Mouse (Mus musculus) heart, embryonic 12.5 days (tissue): ENCODE data around the gene Gm40193. TPM values are rescaled to one million over a fixed set of nuclear protein-coding genes. Genes with fewer than 3 reads are reported as not detected.
"Not testable (repeated sequence)": the region's sequence is repeated elsewhere in the genome, so short reads cannot be mapped to it uniquely, and the experiment has no call there.

Experiments used
- ATAC-seq: fragments of 200-750 bp; cut with Nextera tagmentation; 2 replicates; pipeline ENCODE4 v1.8.0; 2017; ENCODE audit warnings: moderate TSS enrichment, moderate library complexity; ENCODE audit not compliant: insufficient number of reproducible peaks, low FRiP score
- H3K27ac ChIP-seq: fragments of 300-500 bp; sonication (generic); 2 replicates; pipeline ENCODE4 v1.5.1; 2016; ENCODE audit warnings: mild to moderate bottlenecking, moderate library complexity; ENCODE audit not compliant: poor library complexity, severe bottlenecking
- H3K27me3 ChIP-seq: fragments of 300-500 bp; sonication (generic); replicated peaks from 2 replicates; pipeline ENCODE4 v1.6.1; 2016; ENCODE audit warnings: mild to moderate bottlenecking, moderate library complexity
- H3K36me3 ChIP-seq: fragments of 300-500 bp; sonication (generic); 2 replicates; pipeline ENCODE4 v1.6.1; 2016; ENCODE audit warnings: mild to moderate bottlenecking, moderate library complexity
- H3K4me1 ChIP-seq: fragments of 300-500 bp; sonication (generic); replicated peaks from 2 replicates; pipeline ENCODE4 v1.6.1; 2016; ENCODE audit warnings: mild to moderate bottlenecking
- H3K4me2 ChIP-seq: fragments of 300-500 bp; sonication (generic); 2 replicates; pipeline ENCODE4 v1.6.1; 2016; ENCODE audit warnings: mild to moderate bottlenecking, moderate library complexity
- H3K4me3 ChIP-seq: fragments of 300-500 bp; sonication (generic); 2 replicates; pipeline ENCODE4 v1.5.1; 2016; ENCODE audit warnings: mild to moderate bottlenecking
- H3K9ac ChIP-seq: fragments of 300-500 bp; sonication (generic); 2 replicates; pipeline ENCODE4 v1.6.1; 2016; ENCODE audit warnings: mild to moderate bottlenecking, moderate library complexity
- H3K9me3 ChIP-seq: fragments of 300-500 bp; sonication (generic); replicated peaks from 2 replicates; pipeline ENCODE4 v1.6.1; 2016; ENCODE audit warnings: mild to moderate bottlenecking, moderate library complexity
- WGBS: fragments of 180-500 bp; shearing (Covaris S2); methylation state at CpG from one replicate; pipeline ENCODE4 v1.1.7; 2016; 5-methylcytosine and 5-hydroxymethylcytosine counted together
- polyA plus RNA-seq: library from polyadenylated mRNA; unstranded; fragments of >200 nt; fragmentation: Nextera tagmentation; extraction: Ambion mirVana; gene quantifications from 2 replicates; pipeline ENCODE4 v1.2.1, GENCODE M21; 2016

Gm40193 gene
- not detected in 2 replicates for polyA plus RNA-seq

DNA sequence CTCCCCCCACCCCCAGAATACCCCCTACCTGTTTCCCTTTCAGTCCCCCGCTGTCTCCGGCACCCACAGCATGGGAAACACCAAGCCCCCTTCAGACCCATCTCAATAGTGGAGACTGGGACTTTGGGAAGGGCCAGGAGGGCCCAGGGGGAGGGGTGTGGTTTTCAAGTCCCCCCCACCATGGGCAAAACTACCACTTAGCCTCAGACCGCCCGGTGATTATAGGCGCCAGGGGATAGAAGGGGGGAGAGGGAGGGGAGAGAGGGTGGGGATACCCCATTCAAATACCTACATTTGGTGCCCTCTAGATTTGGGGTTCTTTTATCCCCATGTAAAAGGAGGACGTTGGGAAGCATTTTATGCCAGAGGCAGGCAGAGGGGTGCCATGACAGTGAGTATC is at the start of gene Gm40193:
Gene Gm40193 (minus strand): TSS at position 101 of the 400 bp plus-strand sequence.
- Histone ChIP-seq H3K4me3 (no peak within 1 kb of the TSS), H3K9ac (no peak within 1 kb of the TSS), H3K27me3 (peaks cover 3% of the 10 kb centered on the region; the same call in 1 of the 2 replicates), H3K4me2 (no peak within 1 kb of the TSS), H3K4me1 (no peaks in the 10 kb centered on the region), H3K9me3 (no peaks in the 10 kb centered on the region), H3K27ac (no peak within 1 kb of the TSS), H3K36me3 (peaks cover 12% of the 10 kb centered on the region)
- WGBS = 66% methylated on average over 6 of the region's 6 CpGs
- ATAC-seq = no peak

DNA sequence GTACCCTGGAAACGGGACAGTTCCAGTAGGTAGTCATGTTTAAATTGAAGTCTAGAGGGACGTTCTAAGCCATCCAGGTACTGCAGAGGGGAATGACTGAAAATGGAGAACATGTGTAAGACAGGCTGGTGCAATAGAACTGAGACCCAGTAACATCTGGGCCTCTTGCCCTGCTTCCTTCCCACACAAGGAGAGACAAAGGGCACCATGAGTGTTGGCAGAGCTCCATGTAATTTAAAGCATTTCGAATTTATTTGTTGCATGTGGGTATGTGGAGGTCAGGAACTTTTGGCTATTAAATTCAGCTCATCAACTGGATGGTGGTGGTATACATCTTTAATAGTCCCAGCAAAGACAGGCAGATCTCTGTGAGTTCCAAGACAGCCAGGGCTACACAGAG is 49.5 kb upstream of the Gm40193 start:
- no peak for ATAC-seq
- H3K4me1 ChIP-seq = peaks cover 58% of the 10 kb centered on the region
- 77% methylated on average over 3 of the region's 3 CpGs for WGBS

DNA sequence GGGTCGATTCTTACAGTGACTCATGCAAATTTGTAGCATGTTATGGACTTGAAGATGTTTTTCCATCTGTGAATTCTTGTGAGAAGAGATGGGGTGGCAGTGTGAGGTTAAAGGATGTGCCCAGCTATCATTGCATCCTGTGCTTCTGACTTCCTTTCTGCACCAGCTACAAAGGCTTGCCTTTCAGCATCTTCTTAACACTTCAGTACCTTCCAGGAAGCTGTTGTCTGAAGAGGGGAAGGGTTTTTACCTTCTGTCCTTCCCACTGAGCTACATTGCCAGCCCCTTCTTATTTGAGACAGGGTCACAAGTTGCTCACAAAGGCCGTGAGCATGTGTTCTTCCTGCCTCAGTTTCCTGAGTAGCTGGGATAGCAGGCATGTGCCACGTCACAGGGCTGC is 48.2 kb upstream of the Gm40193 start:
- ATAC-seq = no peak
- H3K4me3 ChIP-seq = no peak overlapping the region
- peaks cover 6% of the 10 kb centered on the region; the same call in 1 of the 2 replicates for H3K36me3 ChIP-seq
- no peak overlapping the region for H3K9ac ChIP-seq
- peaks cover 66% of the 10 kb centered on the region for H3K4me1 ChIP-seq
- H3K4me2 ChIP-seq = no peak overlapping the region
- H3K27ac ChIP-seq = no peak overlapping the region
- 61% methylated on average over 3 of the region's 3 CpGs for WGBS
- no peaks in the 10 kb centered on the region for H3K27me3 ChIP-seq
- no peaks in the 10 kb centered on the region for H3K9me3 ChIP-seq

More for the DNA sequence above, 49.5 kb upstream of the Gm40193 start:
- Histone ChIP-seq H3K9ac (no peak overlapping the region), H3K27me3 (no peaks in the 10 kb centered on the region), H3K4me3 (no peak overlapping the region), H3K36me3 (peaks cover 6% of the 10 kb centered on the region; the same call in 1 of the 2 replicates), H3K4me2 (no peak overlapping the region), H3K27ac (no peak overlapping the region), H3K9me3 (no peaks in the 10 kb centered on the region)

DNA sequence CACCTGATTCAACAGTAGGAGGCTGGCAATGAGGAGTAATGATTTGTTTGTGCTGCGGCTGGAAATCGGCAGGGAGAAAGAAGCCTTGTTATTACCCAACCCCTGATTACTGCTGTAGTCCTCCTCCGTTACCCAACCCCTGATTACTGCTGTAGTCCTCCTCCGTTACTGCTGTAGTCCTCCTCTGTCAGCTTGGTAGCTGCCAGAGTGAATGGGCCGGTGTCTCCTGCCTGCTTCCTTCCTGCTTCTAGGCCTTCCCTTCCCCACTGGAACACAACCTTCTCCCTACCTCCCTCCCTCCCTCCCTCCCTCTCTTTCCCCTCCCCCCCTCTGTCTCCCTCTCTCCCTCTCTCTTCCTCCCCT is 47.6 kb upstream of the Gm40193 start:
- Histone ChIP-seq H3K27ac (peak overlapping the region; percentile 12; the same call in 1 of the 2 replicates), H3K4me3 (no peak overlapping the region), H3K9ac (no peak overlapping the region), H3K36me3 (peaks cover 6% of the 10 kb centered on the region; the same call in 1 of the 2 replicates), H3K9me3 (no peaks in the 10 kb centered on the region), H3K27me3 (no peaks in the 10 kb centered on the region), H3K4me2 (no peak overlapping the region), H3K4me1 (peaks cover 63% of the 10 kb centered on the region)
- no peak for ATAC-seq
- 67% methylated on average over 5 of the region's 5 CpGs for WGBS

DNA sequence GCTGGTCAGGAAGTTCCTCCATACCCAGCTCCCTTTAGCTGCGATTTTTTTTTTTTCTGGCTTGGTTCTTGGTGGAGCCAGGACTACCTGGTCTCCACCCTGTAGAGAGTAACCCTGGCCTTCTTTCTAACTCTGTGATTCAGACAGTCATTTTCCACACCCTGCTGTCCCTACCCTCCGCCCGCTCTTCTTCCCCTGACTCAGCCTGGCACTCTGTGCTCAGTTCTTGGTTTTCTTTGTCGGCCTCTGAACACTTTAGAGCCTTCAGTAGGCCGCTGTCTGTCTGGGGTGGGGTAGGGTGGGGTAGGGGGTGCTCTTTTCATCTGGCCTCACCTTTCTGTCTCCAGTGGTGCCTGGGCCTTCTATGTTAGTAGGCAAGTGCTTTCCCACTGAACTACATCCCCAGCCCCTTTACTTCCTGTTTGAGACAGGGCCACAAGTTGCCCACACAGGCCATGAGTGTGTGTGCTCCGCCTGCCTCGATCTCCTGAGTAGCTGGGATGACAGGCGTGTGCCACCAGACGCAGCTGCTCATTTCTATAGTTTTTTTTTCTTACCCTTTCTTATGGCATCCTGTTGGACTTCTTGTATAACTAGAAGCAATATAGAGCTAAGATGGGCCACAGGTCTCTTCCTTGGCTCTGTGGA is 47.1 kb upstream of the Gm40193 start:
- WGBS = 75% methylated on average over 9 of the region's 9 CpGs
- Histone ChIP-seq H3K27me3 (no peaks in the 10 kb centered on the region), H3K36me3 (peaks cover 6% of the 10 kb centered on the region; the same call in 1 of the 2 replicates), H3K4me3 (no peak overlapping the region), H3K9ac (no peak overlapping the region), H3K4me2 (no peak overlapping the region), H3K4me1 (peaks cover 58% of the 10 kb centered on the region), H3K27ac (peak overlapping the region; percentile 12; the same call in 1 of the 2 replicates), H3K9me3 (no peaks in the 10 kb centered on the region)
- ATAC-seq = no peak

DNA sequence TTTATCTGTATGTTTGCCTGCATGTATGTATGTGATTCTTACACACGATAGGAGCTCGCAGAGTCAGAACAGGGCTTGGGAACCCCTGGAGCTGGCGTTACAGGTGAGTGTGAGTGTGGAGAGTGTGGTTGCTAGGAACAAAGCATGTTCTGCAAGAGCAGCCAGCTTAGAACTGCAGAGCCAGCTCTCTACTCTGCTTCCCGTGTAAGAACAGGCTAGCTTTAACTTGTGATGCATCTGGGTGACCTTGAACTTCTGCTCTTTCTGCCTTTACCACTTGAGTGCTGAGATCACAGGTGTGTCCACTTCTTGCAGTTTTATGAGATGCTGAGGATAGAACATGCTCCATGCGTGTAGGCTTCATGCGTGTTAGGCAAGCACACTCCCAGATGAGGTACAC is 46.2 kb upstream of the Gm40193 start:
- Histone ChIP-seq H3K4me1 (peaks cover 55% of the 10 kb centered on the region), H3K9ac (no peak overlapping the region), H3K36me3 (peaks cover 6% of the 10 kb centered on the region; the same call in 1 of the 2 replicates), H3K9me3 (no peaks in the 10 kb centered on the region), H3K27ac (no peak overlapping the region), H3K4me2 (no peak overlapping the region), H3K27me3 (no peaks in the 10 kb centered on the region), H3K4me3 (no peak overlapping the region)
- 87% methylated on average over 6 of the region's 6 CpGs for WGBS
- no peak for ATAC-seq

DNA sequence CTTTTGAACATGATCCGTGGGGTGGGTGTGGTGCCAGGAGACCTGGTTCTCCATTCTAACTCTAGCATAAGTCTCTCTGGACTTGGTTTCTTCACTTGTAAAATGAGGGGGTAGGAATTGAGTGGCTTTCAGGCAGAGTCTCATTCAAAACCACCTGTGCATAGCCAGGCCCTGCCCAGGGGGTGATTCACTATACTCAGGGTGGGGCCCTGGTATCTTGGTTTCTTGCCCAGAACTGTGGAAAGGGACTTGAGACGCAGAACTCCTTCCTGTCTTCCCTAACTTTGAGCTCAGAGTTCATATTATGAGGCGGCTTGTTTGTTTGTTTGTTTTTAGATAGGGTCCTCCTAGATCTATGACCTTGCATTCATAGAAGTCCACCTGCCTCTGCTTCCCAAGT is 44.5 kb upstream of the Gm40193 start:
- H3K27me3 ChIP-seq = no peaks in the 10 kb centered on the region
- H3K4me1 ChIP-seq = peaks cover 50% of the 10 kb centered on the region
- H3K27ac ChIP-seq = no peak overlapping the region
- H3K9me3 ChIP-seq = no peaks in the 10 kb centered on the region
- H3K4me2 ChIP-seq = no peak overlapping the region
- WGBS = 76% methylated on average over 3 of the region's 3 CpGs
- H3K9ac ChIP-seq = no peak overlapping the region
- no peak overlapping the region for H3K4me3 ChIP-seq
- H3K36me3 ChIP-seq = peaks cover 6% of the 10 kb centered on the region; the same call in 1 of the 2 replicates
- ATAC-seq = no peak

DNA sequence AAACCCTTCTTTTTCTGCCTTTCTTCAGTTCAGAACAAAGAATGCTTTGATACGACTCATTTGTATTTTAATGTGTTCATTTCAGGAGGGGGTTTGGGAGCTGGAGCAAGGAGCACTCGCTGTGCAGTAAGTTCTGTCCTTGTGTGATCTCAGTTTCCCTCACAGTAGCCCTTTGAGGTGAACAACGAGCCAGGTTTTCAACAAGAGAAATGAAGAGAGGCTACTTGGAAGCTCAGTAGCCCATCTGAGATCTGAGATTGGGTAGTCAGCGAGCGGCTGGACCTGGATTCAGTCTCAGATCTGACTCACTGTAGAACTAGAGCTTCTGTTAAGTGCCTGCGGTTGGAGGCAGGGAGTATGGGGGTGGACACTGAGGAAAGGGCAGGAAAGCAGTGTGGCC is 41.1 kb upstream of the Gm40193 start:
- 77% methylated on average over 6 of the region's 6 CpGs for WGBS
- Histone ChIP-seq H3K36me3 (0 out of 2 replicates have a peak, but pooled peaks cover under 1% of the 10 kb centered on the region), H3K4me2 (no peak overlapping the region), H3K27me3 (no peaks in the 10 kb centered on the region), H3K4me1 (peaks cover 45% of the 10 kb centered on the region), H3K9me3 (no peaks in the 10 kb centered on the region), H3K4me3 (no peak overlapping the region), H3K9ac (no peak overlapping the region), H3K27ac (no peak overlapping the region)
- no peak for ATAC-seq

DNA sequence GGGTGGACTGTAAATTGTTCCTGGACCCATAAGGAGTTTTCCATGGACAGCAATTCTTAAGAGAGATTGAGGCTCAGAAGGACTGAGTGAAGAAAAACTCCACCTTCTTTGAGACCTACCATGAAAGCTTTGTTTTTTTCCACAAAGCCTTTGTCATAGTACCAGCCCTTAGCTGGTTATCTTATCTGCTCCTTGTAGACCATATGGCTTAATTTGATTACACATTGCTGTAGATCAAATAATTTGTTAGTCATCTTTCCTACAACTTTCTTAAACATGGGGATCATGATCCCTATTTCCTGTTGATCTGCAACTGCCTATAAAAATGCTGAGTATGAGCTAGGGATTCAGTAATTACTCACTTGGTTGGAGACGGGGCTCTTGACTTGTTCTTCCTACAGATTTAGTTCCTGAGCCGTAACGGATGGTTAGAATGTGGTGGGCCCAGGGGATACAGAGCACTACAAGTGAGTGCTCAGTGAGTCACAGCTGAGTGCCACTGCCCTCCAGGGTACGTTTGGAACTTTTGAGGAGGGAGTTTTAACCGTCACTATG is 39.7 kb upstream of the Gm40193 start:
- no peak overlapping the region for H3K4me3 ChIP-seq
- H3K9ac ChIP-seq = no peak overlapping the region
- peak overlapping the region; percentile 34; the same call in 1 of the 2 replicates for H3K27ac ChIP-seq
- peaks cover 32% of the 10 kb centered on the region for H3K4me1 ChIP-seq
- no peaks in the 10 kb centered on the region for H3K27me3 ChIP-seq
- ATAC-seq = peak; percentile 71
- H3K4me2 ChIP-seq = no peak overlapping the region
- 38% methylated on average over 5 of the region's 5 CpGs for WGBS
- peaks cover 4% of the 10 kb centered on the region; the same call in 1 of the 2 replicates for H3K36me3 ChIP-seq
- no peaks in the 10 kb centered on the region for H3K9me3 ChIP-seq

DNA sequence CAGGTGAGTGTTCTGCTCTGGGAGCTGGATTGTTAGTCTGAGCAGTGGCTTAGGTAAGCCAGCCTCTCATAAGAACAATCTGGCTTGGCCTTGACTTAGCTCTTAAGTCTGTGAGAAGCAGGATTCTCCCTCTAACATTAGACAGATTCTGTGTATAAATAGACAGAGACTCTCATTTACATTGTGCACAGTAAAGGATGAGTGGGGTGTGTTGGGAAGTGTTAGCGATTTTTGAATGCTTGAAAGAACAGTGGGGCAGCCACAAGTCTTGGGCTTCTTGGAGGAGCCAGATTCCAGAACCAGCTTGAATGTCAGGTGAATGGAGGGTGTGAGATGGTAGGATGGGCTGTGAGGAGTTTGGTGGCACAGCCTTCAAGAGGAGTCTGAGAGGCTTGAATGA is 38.9 kb upstream of the Gm40193 start:
- H3K27me3 ChIP-seq = no peaks in the 10 kb centered on the region
- H3K36me3 ChIP-seq = peaks cover 6% of the 10 kb centered on the region; the same call in 1 of the 2 replicates
- H3K4me1 ChIP-seq = peaks cover 31% of the 10 kb centered on the region
- no peak overlapping the region for H3K9ac ChIP-seq
- no peak overlapping the region for H3K4me2 ChIP-seq
- 81% methylated on average over 1 of the region's 1 CpGs for WGBS
- H3K9me3 ChIP-seq = no peaks in the 10 kb centered on the region
- ATAC-seq = no peak
- no peak overlapping the region for H3K4me3 ChIP-seq
- no peak overlapping the region for H3K27ac ChIP-seq

DNA sequence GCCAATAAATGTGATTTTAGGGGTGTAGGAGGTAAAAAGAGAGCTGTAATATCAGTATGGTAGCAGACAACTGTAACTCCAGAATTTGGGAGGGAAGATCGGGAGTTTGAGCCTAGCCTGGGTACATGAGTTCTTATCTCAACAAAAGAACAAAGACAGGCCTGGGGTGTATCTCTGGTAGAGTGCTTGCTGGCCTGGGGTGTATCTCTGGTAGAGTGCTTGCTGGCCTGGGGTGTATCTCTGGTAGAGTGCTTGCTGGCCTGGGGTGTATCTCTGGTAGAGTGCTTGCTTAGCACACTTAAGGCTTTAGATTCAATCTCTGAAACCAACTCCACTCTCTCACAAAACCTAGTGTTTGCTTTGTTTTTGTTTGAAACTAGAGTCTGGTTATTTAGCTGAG is 37.9 kb upstream of the Gm40193 start:
- H3K9me3 ChIP-seq, H3K4me3 ChIP-seq, H3K9ac ChIP-seq, H3K36me3 ChIP-seq, H3K27me3 ChIP-seq, H3K27ac ChIP-seq, H3K4me2 ChIP-seq: not testable (repeated sequence)
- 47% methylated on average over 1 of the region's 1 CpGs for WGBS
- peaks cover 34% of the 10 kb centered on the region for H3K4me1 ChIP-seq
- ATAC-seq = peak; percentile 45
